In genomic region chr5:27051250-27051649, GRCm38 (mm10) we compare ENCODE assay signal across 16 mouse cellular contexts.
DNase-seq lines count a peak whose midpoint lies in the region; ATAC-seq and TF ChIP-seq lines count a peak whose summit lies in the region.
"Had no signal": no experiment of that assay in that cellular context is flagged by ENCODE, and none has a peak within 500 bp of the region (broad histone marks: within the 10 kb centered on the region; RNA-seq: fewer than 3 reads in every experiment).

No protein-coding gene starts in this region.

- TF ChIP-seq CTCF in forebrain, postnatal 0 days (IDR thresholded peaks at IDR 0.05; ENCODE audit: low read depth), result peak; percentile 65
- peak; percentile 75 for TF ChIP-seq CTCF in midbrain, postnatal 0 days (IDR thresholded peaks at IDR 0.05)

- no peak overlapping the region for H3K27ac ChIP-seq in forebrain, postnatal 0 days (ENCODE audit: low read depth, low read length)
- no peak overlapping the region for H3K27ac ChIP-seq in forebrain, embryonic 11.5 days (ENCODE audit: low read depth, low read length)
- H3K27ac ChIP-seq in midbrain, embryonic 14.5 days (replicated peaks; ENCODE audit: low read depth, low read length), result no peak overlapping the region
- H3K27ac ChIP-seq in midbrain, embryonic 13.5 days, result no peak overlapping the region
- H3K27ac ChIP-seq in midbrain, postnatal 0 days (ENCODE audit: low read depth, low read length), result no peak overlapping the region
- H3K27ac ChIP-seq: forebrain, embryonic 10.5 days; heart, embryonic 13.5 days; limb, embryonic 10.5 days; neural tube, embryonic 12.5 days had no signal

- peak; percentile 23; the same call in 1 of the 2 replicates for ATAC-seq in forebrain, postnatal 0 days
- ATAC-seq in forebrain, embryonic 11.5 days (replicated peaks; ENCODE audit: low FRiP score), result no peak
- ATAC-seq in midbrain, embryonic 14.5 days (ENCODE audit: low FRiP score, low TSS enrichment), result no peak
- ATAC-seq in midbrain, embryonic 13.5 days, result no peak
- no peak for ATAC-seq in midbrain, postnatal 0 days (ENCODE audit: low FRiP score)
- ATAC-seq in inflammation-experienced regulatory T-cells, adult 6 months, result no peak
- ATAC-seq in megakaryocyte, adult 5-6 weeks (ENCODE audit: poor library complexity, severe bottlenecking), result no peak

- H3K4me3 ChIP-seq in forebrain, postnatal 0 days (ENCODE audit: low read depth, low read length), result no peak overlapping the region
- H3K4me3 ChIP-seq in forebrain, embryonic 11.5 days (ENCODE audit: low read depth, low read length), result no peak overlapping the region
- no peak overlapping the region for H3K4me3 ChIP-seq in midbrain, embryonic 14.5 days (replicated peaks; ENCODE audit: low read depth, low read length)
- H3K4me3 ChIP-seq in midbrain, embryonic 13.5 days (replicated peaks), result no peak overlapping the region
- H3K4me3 ChIP-seq in midbrain, postnatal 0 days (ENCODE audit: low read depth, low read length), result peak overlapping the region; percentile 17; the same call in 1 of the 2 replicates
- H3K4me3 ChIP-seq: forebrain, embryonic 10.5 days; heart, embryonic 13.5 days; limb, embryonic 10.5 days; megakaryocyte, embryonic 14.5 days; neural tube, embryonic 12.5 days had no signal

- DNase-seq in forebrain, postnatal 0 days, result peak; percentile 67
- DNase-seq in forebrain, embryonic 11.5 days (ENCODE audit: low spot score), result no peak
- peak; percentile 74 for DNase-seq in midbrain, embryonic 14.5 days
- DNase-seq in cerebellum, adult 9-11 months, result peak; percentile 69
- DNase-seq in midbrain, postnatal 0 days (ENCODE audit: low spot score), result peak; percentile 86
- DNase-seq: gastrocnemius, postnatal 25 days; kidney, postnatal 25 days; lung, adult 2 months had no signal

- H3K27me3 ChIP-seq in forebrain, postnatal 0 days (ENCODE audit: insufficient read depth, low read length), result no peaks in the 10 kb centered on the region
- peaks cover 5% of the 10 kb centered on the region; the same call in 1 of the 2 replicates for H3K27me3 ChIP-seq in forebrain, embryonic 11.5 days (ENCODE audit: control insufficient read depth, insufficient read depth, low read length)
- H3K27me3 ChIP-seq in midbrain, embryonic 14.5 days (ENCODE audit: control insufficient read depth, insufficient read depth, low read length), result 0 out of 2 replicates have a peak, but pooled peaks cover 6% of the 10 kb centered on the region
- peaks cover 3% of the 10 kb centered on the region; the same call in 1 of the 2 replicates for H3K27me3 ChIP-seq in midbrain, embryonic 13.5 days
- no peaks in the 10 kb centered on the region for H3K27me3 ChIP-seq in midbrain, postnatal 0 days (ENCODE audit: insufficient read depth, low read length)

- no peak overlapping the region for H3K4me2 ChIP-seq in forebrain, postnatal 0 days (ENCODE audit: low read depth)
- no peak overlapping the region for H3K4me2 ChIP-seq in forebrain, embryonic 11.5 days (ENCODE audit: low read depth, low read length, severe bottlenecking)
- peak overlapping the region; percentile 18; the same call in 1 of the 2 replicates for H3K4me2 ChIP-seq in midbrain, embryonic 14.5 days (ENCODE audit: low read length)
- H3K4me2 ChIP-seq in midbrain, embryonic 13.5 days (replicated peaks), result no peak overlapping the region
- H3K4me2 ChIP-seq in midbrain, postnatal 0 days (ENCODE audit: low read depth, low read length, poor library complexity, severe bottlenecking), result peak overlapping the region; percentile 90
- H3K4me2 ChIP-seq: heart, embryonic 13.5 days; neural tube, embryonic 12.5 days had no signal

- H3K9me3 ChIP-seq in forebrain, postnatal 0 days (ENCODE audit: low read length), result no peaks in the 10 kb centered on the region
- H3K9me3 ChIP-seq in forebrain, embryonic 11.5 days (ENCODE audit: control insufficient read depth, low read length), result no peaks in the 10 kb centered on the region
- H3K9me3 ChIP-seq in midbrain, embryonic 14.5 days (ENCODE audit: control insufficient read depth, low read length), result no peaks in the 10 kb centered on the region
- H3K9me3 ChIP-seq in midbrain, embryonic 13.5 days, result no peaks in the 10 kb centered on the region
- no peaks in the 10 kb centered on the region for H3K9me3 ChIP-seq in midbrain, postnatal 0 days (ENCODE audit: low read length)
- H3K9me3 ChIP-seq: forebrain, embryonic 10.5 days; heart, embryonic 13.5 days; limb, embryonic 10.5 days; neural tube, embryonic 12.5 days had no signal

- 43% methylated on average over 3 of the region's 3 CpGs for WGBS in forebrain, postnatal 0 days
- 44% methylated on average over 3 of the region's 3 CpGs for WGBS in forebrain, embryonic 11.5 days
- 49% methylated on average over 3 of the region's 3 CpGs for WGBS in midbrain, embryonic 14.5 days
- 35% methylated on average over 3 of the region's 3 CpGs for WGBS in midbrain, embryonic 13.5 days
- 33% methylated on average over 3 of the region's 3 CpGs for WGBS in midbrain, postnatal 0 days

- H3K9ac ChIP-seq in forebrain, postnatal 0 days, result no peak overlapping the region
- no peak overlapping the region for H3K9ac ChIP-seq in forebrain, embryonic 11.5 days (ENCODE audit: low read length)
- H3K9ac ChIP-seq in midbrain, embryonic 14.5 days (replicated peaks; ENCODE audit: low read length), result no peak overlapping the region
- no peak overlapping the region for H3K9ac ChIP-seq in midbrain, embryonic 13.5 days (replicated peaks)
- no peak overlapping the region for H3K9ac ChIP-seq in midbrain, postnatal 0 days (replicated peaks; ENCODE audit: low read length, poor library complexity, severe bottlenecking)
- H3K9ac ChIP-seq: heart, embryonic 13.5 days; neural tube, embryonic 12.5 days had no signal

- H3K4me1 ChIP-seq in forebrain, postnatal 0 days (ENCODE audit: insufficient read depth), result peaks cover 8% of the 10 kb centered on the region; the same call in 1 of the 2 replicates
- H3K4me1 ChIP-seq in forebrain, embryonic 11.5 days (replicated peaks; ENCODE audit: control insufficient read depth, insufficient read depth, low read length), result no peaks in the 10 kb centered on the region; the same call in 1 of the 2 replicates
- peaks cover 13% of the 10 kb centered on the region; the same call in 1 of the 2 replicates for H3K4me1 ChIP-seq in midbrain, embryonic 14.5 days (ENCODE audit: control insufficient read depth, insufficient read depth, low read length)
- peaks cover 22% of the 10 kb centered on the region for H3K4me1 ChIP-seq in midbrain, embryonic 13.5 days (replicated peaks)
- peaks cover 4% of the 10 kb centered on the region for H3K4me1 ChIP-seq in midbrain, postnatal 0 days (ENCODE audit: insufficient read depth, low read length)
- H3K4me1 ChIP-seq: heart, embryonic 13.5 days; megakaryocyte, embryonic 14.5 days had no signal

- no peaks in the 10 kb centered on the region for H3K36me3 ChIP-seq in forebrain, postnatal 0 days (ENCODE audit: insufficient read depth)
- no peaks in the 10 kb centered on the region for H3K36me3 ChIP-seq in forebrain, embryonic 11.5 days (ENCODE audit: control insufficient read depth, insufficient read depth, low read length)
- no peaks in the 10 kb centered on the region for H3K36me3 ChIP-seq in midbrain, embryonic 14.5 days (ENCODE audit: control insufficient read depth, insufficient read depth, low read length)
- no peaks in the 10 kb centered on the region for H3K36me3 ChIP-seq in midbrain, embryonic 13.5 days
- no peaks in the 10 kb centered on the region for H3K36me3 ChIP-seq in midbrain, postnatal 0 days (ENCODE audit: insufficient read depth, low read length)
- H3K36me3 ChIP-seq: forebrain, embryonic 10.5 days; heart, embryonic 13.5 days; limb, embryonic 10.5 days; neural tube, embryonic 12.5 days had no signal

Comparison
In these comparisons a context has a peak if more than half of its experiments do, and no peak if none do; other contexts are left out.
1. H3K4me2 ChIP-seq: peak in midbrain, embryonic 14.5 days (single experiment) and midbrain, postnatal 0 days (single experiment); none in forebrain, postnatal 0 days (single experiment), forebrain, embryonic 11.5 days (single experiment) and midbrain, embryonic 13.5 days (single experiment).